Mouse (Mus musculus) R1 (cell line): ENCODE measurements around the gene Rnf212.
"Not testable (repeated sequence)": the region's sequence is repeated elsewhere in the genome, so short reads cannot be mapped to it uniquely, and the experiment has no call there.

Experiments
- DNase-seq: peaks from one replicate; pipeline ENCODE4 v3.0.0-alpha.2; 2018; ENCODE audit warnings: low read depth, low spot score

Rnf212 gene

DNA sequence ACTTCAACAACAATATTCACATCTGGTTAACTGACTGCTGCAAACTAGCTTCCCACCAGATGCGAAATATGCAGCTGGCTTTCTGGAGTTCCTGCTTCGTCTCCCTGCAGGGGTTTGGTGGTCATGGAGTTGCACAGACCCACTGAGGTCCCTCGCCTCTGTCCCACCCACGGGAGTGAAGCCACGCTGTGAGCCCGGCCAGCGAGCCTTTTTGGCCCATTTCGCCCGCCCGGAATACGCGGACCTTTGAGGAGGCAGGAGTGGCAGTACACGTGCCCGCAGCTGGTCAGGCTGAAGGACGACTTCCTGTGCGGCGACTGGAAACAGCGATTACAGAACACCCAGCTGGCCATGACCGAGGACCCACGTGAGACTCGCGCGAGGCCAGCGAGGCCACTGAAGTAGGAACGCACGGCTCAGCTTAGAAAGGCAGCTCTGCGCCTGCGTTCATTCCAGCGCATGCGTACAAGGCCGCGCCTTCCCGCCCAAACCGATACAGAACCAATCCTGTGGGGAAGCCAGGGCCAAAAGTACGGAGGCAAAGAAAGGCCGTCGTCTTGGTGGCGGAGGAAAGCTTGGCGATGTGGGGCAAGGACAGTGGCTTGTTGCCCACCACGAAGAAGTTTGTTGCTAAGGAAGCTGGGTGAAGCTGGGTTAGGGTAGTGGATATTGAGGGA lies at the start of gene Rnf212:
Gene Rnf212 (minus strand): TSS at position 353 of the 677 bp plus-strand sequence.
- peak; percentile 75 for DNase-seq

DNA sequence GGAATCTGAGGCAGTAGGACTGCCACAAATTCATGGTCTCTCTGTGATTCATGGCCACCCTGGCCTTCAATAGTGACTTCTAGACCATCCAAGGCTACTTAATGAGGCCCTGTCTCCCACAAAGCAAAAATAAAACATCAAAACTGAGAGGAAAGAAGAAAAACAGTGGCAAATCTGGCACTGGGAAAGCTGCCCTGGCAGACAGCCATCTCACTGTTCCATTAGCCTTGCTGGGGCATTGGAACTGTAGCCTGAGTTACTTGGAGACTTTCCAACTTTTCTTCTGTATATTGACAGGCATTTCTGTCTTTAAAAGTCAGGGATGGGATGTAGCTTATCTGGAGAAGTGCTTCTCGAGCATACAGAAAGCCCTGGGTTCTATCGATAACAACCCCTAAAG lies 48.5 kb upstream of the Rnf212 start:
- DNase-seq, result no peak

DNA sequence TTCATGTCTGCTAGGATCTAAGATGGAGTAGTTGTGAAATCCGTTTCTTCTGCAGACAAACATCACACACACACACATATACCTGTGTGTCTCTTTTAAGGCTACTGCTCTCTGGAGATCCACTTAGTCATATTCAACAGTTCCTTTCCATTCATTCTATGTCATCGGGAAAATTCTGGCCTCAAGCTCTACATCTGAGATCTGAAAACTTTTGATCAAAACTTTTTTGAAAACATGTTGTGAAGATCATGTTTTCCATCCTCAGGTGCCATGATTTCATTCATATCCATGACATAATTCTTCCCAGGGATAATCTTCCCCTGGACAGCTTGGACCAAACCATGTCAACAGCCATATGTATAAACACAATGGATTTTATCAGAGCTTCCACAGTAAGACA lies 34.0 kb upstream of the Rnf212 start, which contains the start of gene Vmn2r8:
Gene Vmn2r8 (minus strand): TSS at position 101 of the 400 bp plus-strand sequence.
- not testable (repeated sequence) for DNase-seq

DNA sequence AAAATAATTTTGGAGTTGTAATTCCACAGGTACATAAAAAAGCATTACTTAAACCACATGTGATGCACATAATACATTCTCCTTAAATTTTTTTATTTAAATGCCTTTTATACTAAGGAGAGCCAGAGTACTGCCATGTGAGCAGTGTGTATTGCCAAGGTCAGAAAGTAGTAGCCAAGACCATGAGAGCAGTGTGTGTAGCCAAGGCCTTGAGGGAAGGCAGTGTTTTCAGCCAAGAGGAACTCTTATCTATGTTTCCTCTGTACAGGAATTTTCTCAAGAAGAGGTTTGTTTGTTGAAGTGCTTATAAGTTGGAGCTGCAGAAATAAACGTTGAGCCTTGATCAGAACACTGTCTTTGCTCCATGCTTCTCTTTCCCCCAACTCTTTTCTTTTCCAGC lies 28.9 kb upstream of the Rnf212 start:
- DNase-seq, result no peak

DNA sequence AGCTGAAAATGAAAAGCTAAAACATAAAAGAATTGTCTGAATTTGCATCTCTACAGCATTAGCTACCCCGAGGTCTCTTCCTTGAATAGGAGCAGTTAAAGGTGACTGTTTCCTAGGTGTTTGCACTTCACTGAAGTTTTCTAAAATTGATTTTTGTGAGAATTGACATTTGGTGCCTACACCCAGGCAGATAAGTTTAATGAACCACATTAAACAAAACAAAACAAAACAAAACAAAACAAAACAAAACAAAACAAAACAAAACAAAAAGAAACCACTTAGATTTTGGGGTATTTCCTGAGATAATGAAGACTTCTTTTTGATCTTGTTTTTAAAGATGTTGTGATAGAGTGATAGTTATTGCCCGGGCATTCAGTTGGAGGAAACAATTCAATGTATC lies 20.5 kb upstream of the Rnf212 start, which contains the start of gene Tmed11:
Gene Tmed11 (minus strand): TSS at position 101 of the 400 bp plus-strand sequence.
- not testable (repeated sequence) for DNase-seq

DNA sequence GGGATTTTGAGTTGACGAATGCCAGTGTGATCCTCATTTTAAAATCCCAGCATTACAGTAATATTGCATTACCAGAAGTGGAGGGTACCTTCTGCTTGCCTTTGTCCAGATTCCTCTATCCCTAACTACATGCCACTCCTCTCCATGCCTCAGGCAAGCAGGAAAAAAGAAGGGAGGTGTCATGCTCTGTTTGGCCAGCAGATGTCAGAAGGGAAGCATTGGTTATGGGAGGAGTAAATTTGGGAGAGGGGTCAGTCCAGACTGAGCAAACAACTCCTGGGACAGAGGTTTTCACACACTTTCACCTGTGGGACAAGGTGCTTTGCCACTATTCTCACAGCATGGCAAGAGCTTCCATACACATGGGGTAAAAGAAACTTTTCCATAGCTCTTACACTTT lies 15.6 kb upstream of the Rnf212 start:
- DNase-seq, result peak; percentile 41

DNA sequence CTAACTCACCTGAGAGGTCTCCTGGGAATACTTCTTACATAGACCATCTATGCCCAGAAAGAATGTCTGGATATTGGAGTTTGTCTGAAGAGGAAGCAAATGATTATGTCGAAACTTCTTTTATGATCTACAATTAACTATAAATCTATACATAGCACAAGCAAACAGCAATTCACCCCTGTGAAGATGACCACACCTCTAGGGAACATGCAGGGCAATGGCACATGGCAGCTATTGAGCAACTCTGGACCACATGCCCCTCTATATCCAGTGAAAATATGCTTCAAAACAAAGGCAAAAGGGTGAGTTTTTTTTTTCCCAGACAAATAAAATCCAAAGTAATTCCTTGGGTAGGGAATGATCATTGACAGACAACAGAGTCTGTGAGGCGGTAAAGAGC lies 14.8 kb downstream of the Rnf212 start:
- no peak for DNase-seq

DNA sequence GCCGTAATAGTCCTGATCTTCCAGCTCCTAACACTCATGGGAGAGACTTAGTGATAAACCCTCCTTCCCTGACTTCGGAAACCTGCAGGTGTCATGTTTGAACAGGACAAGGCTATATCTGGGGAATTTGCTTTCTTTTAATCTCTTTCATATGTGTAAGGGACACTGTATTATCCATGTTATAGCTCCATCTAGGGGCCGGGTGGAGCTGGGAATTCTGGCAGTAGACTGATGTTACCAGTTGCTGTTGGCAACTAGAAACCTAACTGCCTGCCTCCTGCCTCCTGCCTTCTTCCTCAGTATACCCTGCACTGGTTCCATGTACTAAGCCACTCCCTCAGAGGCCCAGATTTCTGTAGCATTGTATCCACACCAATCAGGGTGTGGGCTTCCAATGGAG lies 16.4 kb downstream of the Rnf212 start:
- peak; percentile 36 for DNase-seq

DNA sequence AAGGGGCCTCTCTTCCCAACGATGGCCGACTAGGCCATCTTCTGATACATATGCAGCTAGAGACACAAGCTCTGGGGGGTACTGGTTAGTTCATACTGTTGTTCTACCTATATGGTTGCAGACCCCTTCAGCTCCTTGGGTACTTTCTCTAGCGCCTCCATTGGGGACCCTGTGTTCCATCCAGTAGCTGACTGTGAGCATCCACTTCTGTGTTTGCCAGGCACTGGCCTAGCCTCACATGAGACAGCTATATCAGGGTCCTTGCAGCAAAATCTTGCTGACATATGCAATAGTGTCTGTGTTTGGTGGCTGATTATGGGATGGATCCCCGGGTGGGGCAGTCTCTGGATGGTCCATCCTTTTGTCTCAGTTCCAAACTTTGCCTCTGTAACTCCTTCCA lies 23.5 kb downstream of the Rnf212 start:
- not testable (repeated sequence) for DNase-seq

DNA sequence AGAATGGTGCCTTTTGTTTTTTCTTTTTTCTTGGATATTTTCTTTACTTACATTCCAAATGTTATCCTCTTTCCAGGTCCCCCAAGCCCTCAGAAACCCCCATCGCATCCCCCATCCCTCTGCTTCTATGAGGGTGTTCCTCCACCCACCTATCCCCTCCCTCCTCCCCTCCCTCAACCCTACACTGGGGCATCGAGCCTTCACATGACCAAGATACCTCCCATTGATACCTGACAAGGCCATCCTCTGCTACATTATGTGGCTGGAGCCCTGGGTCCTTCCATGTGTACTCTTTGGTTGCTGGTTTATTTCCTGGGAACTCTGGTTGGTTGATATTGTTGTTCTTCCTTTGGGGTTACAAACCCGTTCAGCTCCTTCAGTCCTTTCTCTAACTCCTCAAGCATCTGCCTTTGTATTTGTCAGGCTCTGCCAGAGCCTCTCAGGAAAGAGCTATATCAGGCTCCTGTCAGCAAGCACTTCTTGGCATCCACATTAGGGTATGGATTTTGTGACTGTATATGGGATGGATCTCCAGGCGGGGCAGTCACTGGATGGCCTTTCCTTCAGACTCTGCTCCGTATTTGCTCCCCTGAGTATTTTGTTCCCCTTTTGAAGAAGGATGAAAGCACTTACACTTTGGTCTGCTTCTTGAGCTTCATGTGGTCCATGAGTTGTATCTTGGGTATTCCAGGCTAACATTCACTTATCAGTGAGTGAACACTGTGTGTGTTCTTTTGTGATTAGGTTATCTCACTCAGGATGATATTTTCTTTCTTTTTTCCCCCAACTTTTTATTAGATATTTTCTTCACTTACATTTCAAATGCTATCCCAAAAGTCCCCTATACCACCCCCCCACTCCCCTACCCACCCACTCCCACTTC lies 24.2 kb downstream of the Rnf212 start:
- no peak for DNase-seq

DNA sequence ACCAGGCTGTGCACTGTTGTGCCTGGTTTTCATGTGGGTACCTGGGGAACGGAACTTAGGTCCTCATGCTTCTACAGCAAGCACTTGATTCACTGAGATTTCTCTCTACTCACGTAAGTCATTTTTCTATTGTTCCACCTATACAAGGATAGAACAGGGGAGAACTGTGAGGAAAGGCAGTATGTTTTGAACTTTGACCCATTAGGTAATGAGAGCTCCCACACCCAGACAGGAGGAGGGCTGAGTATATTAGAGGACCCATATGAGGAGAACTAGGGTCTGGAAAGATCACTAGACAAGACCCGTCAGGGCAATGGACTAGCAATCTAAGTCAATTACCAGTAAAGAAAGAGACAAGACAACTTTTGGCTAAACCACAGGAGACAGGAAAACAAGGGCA lies 30.2 kb downstream of the Rnf212 start:
- DNase-seq, result no peak

DNA sequence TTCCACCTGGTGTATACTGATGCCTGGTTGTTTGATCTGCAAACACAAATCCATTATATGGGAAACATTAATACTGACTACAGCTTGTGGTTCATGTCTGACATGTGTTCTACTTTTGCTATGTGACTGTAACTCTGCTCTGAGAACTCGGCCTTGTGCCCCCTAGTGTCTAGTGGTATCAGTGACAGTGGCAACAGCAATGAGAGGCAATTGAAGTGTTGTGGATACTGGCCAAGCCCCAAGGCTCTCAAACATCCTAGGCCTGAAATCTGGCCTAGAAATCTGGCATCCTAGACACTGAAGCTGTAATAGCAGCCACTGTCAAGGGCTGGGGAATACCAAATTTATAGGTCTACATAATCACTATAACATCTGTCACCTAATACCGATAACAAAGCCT lies 30.9 kb downstream of the Rnf212 start:
- DNase-seq, result peak; percentile 67

DNA sequence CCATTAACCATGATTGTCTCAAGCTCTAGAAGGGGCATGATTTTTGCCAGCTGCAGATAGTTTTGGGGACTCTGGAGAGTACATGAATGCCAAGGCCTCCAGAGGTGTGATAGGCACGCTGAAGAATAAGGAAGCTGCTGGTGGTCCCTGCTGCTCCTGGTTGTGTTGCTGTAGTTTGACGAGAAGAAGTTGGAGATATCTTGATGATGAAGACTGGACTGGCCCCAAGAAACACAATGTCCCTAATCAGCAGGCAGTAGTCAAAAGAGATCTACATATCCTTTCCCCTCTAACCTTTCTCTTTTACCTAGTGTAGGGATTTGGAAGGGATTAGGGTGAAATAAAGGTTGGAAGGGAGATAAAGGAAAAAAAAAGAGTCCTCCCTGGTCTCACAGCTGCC lies 32.2 kb downstream of the Rnf212 start:
- no peak for DNase-seq

DNA sequence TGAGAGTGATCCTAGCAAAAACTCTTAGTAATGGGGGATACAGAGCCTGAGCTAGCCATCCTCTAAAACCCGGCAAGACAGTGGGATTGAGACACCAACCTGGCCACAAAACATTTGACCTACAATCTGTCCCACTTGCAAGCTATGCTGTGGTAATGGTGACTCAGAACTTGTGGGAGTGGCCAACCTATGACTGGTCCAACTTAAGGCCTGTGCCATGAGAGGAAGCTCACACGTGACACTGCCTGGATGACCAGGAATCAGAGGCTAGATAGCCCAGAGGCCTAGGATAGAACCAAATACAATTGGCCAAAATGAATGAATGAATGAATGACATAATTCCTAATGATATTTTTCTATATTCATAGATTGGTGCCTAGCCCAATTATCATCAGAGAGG lies 32.9 kb downstream of the Rnf212 start:
- no peak for DNase-seq

DNA sequence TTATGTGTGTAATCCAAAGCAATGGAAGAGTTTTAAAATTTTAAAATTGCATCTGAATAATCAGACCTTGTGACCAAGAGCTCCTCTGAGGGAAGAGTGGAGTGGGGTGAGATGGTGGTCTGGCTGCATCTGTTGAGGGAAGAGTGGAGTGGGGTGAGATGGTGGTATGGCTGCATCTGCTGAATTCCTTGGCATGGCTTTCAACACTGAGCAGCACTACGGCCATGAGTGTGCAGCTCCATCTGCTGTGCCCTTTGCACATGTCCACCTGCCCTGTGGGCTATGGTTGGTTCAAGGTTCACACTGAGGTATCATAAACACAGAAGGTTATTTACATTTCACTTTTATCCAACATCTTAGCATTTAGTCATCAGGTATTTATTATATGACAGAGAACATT lies 47.4 kb downstream of the Rnf212 start:
- no peak for DNase-seq

DNA sequence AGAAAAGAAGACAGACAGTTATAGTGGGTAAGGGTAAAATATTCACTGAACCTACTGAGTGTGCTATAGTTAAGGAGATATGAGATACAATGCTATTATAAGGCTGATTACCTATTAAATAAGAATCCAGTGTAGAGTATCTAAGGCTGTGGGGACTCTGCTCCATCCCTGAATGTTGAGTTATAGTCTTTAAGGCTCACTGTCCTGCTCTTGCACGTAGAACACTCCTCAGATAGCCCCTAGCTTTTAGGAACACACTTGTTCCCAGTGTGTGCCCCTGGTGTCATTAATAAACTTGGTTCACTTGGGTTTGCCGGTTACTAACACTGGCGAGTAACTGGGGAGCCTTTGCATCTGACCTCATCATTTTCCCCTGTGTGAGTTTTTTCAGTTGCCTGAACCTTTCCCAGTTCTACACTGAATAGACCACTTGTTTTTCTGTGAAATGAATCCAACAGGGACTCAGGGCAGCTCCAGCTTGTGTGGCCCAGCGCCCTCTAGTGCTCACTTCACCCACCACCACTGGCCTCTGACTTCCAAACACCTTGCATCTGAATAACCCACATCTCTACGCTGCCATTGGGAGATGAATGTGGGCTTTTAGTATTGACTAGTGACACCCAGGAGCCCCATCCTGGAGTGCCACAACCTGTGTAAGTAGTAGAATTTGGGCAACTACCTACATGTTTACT lies 48.1 kb downstream of the Rnf212 start:
- DNase-seq, result peak; percentile 61

DNA sequence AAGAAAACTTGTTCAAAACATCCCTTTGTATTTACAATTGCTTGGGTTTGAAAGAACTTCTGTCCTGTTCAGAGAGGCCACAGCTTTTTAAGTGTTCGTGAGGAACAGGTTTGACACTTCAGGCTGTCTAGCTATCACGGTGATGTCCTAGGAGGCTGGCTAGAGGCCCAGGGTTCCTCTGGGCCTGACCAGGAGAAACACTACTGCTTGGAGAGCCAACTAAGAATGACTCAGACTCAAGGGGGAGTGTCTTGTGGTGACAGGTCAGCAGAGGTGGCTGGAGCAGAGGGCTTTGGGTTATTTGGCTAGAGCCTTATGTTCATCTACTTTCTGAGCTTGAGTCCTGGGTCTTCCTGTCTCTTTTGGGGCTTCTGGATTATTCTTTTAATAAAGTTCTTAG lies 50.8 kb downstream of the Rnf212 start:
- DNase-seq, result no peak

DNA sequence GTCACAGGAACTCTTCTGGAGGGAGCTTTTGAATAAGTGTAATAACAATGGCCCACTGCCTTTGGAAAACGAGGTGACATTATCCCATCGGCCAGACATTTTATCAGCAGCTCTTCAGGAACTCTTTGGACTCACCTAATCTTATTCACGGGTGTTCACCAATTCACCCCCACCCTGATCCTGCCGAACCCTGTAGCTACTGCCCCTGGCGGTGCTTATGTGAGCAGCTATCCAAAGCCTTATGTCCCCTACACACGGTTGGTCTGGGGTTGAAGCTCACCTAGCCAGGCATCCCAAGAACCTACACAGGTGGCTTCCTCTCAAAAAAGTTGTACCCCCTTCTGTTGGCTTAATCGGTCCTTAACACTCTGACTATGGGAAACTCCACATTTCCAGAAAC lies 55.0 kb downstream of the Rnf212 start:
- peak; percentile 40 for DNase-seq

DNA sequence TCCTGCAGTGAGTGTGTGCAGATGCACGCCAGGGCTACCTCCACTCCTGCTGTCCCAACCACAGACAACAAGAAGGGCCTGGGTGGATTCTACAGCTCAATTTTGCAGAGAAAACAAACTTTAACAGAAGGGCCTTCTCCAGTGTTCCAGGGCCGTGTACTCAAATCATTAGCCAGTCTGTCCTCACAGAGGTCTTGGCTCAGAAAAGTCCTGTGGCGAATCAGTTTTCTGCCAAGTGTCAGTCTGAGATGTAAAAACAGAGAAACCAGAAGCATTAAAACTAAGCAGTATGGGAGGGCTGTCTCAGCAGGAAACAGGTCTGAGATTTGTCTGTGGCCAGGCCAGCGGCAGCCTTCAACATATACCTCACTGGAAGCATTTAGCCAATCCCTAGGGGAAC lies 56.7 kb downstream of the Rnf212 start:
- DNase-seq, result no peak

DNA sequence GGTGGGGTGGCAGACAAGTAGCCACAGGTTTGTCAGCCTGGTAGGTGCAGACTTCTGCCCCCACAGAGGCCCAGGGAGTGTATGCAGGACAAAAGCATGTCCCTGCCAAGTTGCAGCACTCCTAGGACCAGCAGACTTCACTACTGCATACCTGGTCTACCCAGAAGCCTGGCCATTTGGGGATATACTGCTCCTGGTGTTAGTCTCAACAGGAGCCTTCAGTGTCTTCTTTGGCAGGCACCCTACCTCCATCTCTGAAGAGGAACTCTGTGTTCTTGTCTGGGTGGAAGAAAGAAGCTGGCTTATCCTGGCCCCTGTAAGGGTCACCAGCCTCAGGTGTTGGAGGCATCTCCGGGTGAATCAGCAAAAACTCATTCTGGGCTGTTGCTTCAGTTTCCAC lies 58.8 kb downstream of the Rnf212 start:
- DNase-seq, result no peak

DNA sequence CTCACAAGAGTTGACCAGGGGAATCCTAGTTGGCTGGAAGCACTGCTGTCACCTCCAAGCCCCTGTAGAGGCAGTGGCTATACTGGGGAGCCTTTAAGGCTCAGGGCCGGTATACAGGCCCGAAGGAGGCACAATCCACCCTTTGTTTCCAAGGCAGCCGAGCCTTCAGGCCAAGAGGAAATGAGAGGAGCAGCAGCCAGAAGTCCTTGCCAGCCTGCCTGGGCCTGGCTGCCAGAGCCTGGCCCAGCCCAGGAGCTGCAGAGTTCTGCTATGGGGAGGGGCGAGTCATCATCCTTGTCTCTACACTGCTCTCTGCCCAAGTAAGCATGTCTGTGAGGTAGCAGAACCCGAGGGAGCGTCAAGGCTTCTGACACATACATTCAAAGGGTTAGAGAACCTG lies 60.6 kb downstream of the Rnf212 start:
- no peak for DNase-seq

DNA sequence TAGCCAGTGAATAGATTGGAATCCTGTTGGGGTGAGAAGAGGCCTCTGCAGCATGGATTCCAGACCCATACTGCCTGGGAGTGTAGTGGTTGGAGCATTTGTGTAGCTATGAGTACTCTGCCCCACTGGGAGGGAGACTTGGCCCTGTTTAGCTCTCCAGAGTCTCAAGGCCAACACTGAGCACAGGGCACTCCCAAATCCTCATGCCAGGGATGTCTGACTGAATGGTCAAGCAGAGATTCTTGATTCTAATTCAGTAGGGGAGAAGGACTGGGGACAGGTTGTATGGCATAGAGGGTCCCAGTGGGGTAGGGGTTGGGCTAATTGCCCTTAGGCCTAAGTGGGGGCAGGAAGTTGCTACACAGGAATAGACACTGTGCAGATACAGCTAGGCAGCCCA lies 61.1 kb downstream of the Rnf212 start:
- DNase-seq, result no peak
